Mouse (Mus musculus) adrenal gland, adult 18-20 months (tissue): ENCODE measurements around the gene Zdhhc18. TPM values are rescaled to one million over a fixed set of nuclear protein-coding genes. Genes with fewer than 3 reads are reported as not detected.

ENCODE experiments used
- DNase-seq, 2 experiments: peaks; one replicate each; pipeline ENCODE4 v3.0.0; 2021 to 2022; ENCODE audit warnings: low spot score in 2 of 2
- total RNA-seq, 2 experiments: library from RNA; stranded (reverse); gene quantifications; 1 replicate in 1 of 2; 2 replicates in 1 of 2; pipeline ENCODE4 v1.2.3; 2021

Zdhhc18 gene
- total RNA-seq, 2 experiments from 2014 or later: 19.6 to 34.5 TPM

GRCm38 (mm10) chr4:133605330-133605729, 44.6 kb downstream of the Zdhhc18 start:
- no peak for DNase-seq

- no peak for DNase-seq
These were observed 45.1 kb downstream of the Zdhhc18 start for GRCm38 (mm10) chr4:133604856-133605255.

- DNase-seq: no peak
These were observed 45.8 kb downstream of the Zdhhc18 start for GRCm38 (mm10) chr4:133604175-133604574.

GRCm38 (mm10) chr4:133603056-133603455, 46.9 kb downstream of the Zdhhc18 start:
- no peak for DNase-seq

GRCm38 (mm10) chr4:133601721-133602218, 48.2 kb downstream of the Zdhhc18 start, which contains the start of gene Sfn:
TSS of gene Sfn (minus strand) at chr4:133602168.
- peak; percentile 31 to 50 for DNase-seq

- DNase-seq: no peak
These were observed 49.6 kb downstream of the Zdhhc18 start for GRCm38 (mm10) chr4:133600306-133600705.

GRCm38 (mm10) chr4:133599571-133600073, 50.3 kb downstream of the Zdhhc18 start:
- DNase-seq: peak; percentile 85 to 88

- DNase-seq: no peak
These were observed 50.8 kb downstream of the Zdhhc18 start for GRCm38 (mm10) chr4:133599116-133599515.

- DNase-seq: no peak
These were observed 51.3 kb downstream of the Zdhhc18 start for GRCm38 (mm10) chr4:133598616-133599015.

- DNase-seq: no peak
These were observed 53.9 kb downstream of the Zdhhc18 start for GRCm38 (mm10) chr4:133596084-133596483.

- DNase-seq: no peak
These were observed 54.4 kb downstream of the Zdhhc18 start for GRCm38 (mm10) chr4:133595538-133595937.

GRCm38 (mm10) chr4:133592570-133592969, 57.4 kb downstream of the Zdhhc18 start:
- peak; percentile 73 to 75 for DNase-seq

GRCm38 (mm10) chr4:133584059-133584951, 65.6 kb downstream of the Zdhhc18 start, which contains the start of gene Gpn2:
TSS of gene Gpn2 (plus strand) at chr4:133584362.
- DNase-seq: peak; percentile 66 to 75

GRCm38 (mm10) chr4:133583690-133584058, 66.3 kb downstream of the Zdhhc18 start:
- DNase-seq: no peak

- no peak for DNase-seq
These were observed 72.0 kb downstream of the Zdhhc18 start for GRCm38 (mm10) chr4:133577983-133578382.

GRCm38 (mm10) chr4:133574843-133575202, 75.1 kb downstream of the Zdhhc18 start:
- no peak for DNase-seq

GRCm38 (mm10) chr4:133574070-133574842, 75.7 kb downstream of the Zdhhc18 start, which contains the start of gene Gpatch3:
TSS of gene Gpatch3 (plus strand) at chr4:133574745.
- DNase-seq: peak; percentile 89 to 90

- peak in 1 of 2 experiments; percentile 50 for DNase-seq
These were observed 79.9 kb downstream of the Zdhhc18 start for GRCm38 (mm10) chr4:133570066-133570466.

- no peak for DNase-seq
These were observed 80.5 kb downstream of the Zdhhc18 start for GRCm38 (mm10) chr4:133569291-133570065.

GRCm38 (mm10) chr4:133567251-133567650, 82.7 kb downstream of the Zdhhc18 start:
- no peak for DNase-seq
